In the genomic region with DNA sequence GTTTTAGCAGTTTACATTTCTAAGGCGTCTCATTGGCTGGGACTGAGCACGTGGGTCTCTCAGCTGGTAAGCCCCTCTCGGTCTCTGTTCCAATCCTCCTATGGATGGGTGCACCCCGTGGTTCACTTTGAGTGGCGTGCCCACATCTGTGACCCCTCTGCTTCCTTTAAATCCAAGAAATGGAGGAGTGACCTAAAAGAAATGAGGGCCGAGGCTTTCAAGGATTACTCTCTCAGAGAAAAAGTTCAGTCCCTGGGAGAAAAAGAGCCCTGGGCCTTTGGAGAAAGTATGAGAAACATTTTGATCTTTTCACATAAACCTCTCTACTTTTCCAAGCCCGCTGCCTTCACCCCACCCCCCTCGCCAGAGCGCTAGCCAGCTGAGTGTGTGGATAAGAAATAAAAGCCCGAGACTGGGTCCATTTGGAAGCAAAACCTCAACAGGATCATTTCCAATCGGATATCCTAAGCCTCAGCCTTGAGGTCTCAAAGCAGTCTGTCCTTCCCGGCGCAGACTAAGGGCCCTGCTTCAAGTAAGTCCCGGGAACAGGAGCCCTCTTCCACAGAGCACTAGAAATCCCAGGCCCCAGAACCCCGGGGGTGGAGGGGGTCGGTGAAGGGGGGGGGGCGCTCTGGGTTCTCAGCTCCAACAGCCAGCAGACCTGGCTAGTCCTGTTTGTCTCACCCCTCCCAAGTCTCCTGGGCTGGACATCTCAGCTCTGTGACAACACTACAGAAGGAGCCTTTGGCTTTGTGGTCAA, we compare ENCODE assay signal across 8 mouse cellular contexts. TPM values are rescaled to one million over a fixed set of nuclear protein-coding genes. Genes with fewer than 3 reads are reported as not detected.
A peak's percentile ranks its signal among the peaks of the same experiment; 100 is the strongest.
DNase-seq lines count a peak whose midpoint lies in the region; ATAC-seq and TF ChIP-seq lines count a peak whose summit lies in the region.

No protein-coding gene starts in this region.

- H3K27me3 ChIP-seq in forebrain, embryonic 14.5 days (replicated peaks; ENCODE audit: control insufficient read depth, insufficient read depth, low read length) = 0 out of 2 replicates have a peak, but pooled peaks cover 2% of the 10 kb centered on the region
- H3K27me3 ChIP-seq in limb, embryonic 15.5 days = no peaks in the 10 kb centered on the region
- peaks cover 3% of the 10 kb centered on the region; the same call in 1 of the 2 replicates for H3K27me3 ChIP-seq in midbrain, embryonic 16.5 days (ENCODE audit: control insufficient read depth, insufficient read depth, low read depth, low read length)

- H3K4me1 ChIP-seq in forebrain, embryonic 14.5 days (ENCODE audit: control insufficient read depth, insufficient read depth, low read length) = peaks cover 23% of the 10 kb centered on the region
- H3K4me1 ChIP-seq in limb, embryonic 15.5 days = peaks cover 60% of the 10 kb centered on the region
- H3K4me1 ChIP-seq in midbrain, embryonic 16.5 days (ENCODE audit: control insufficient read depth, insufficient read depth, low read length) = peaks cover 33% of the 10 kb centered on the region

- H3K9ac ChIP-seq in forebrain, embryonic 14.5 days (ENCODE audit: low read length) = peak overlapping the region; percentile 47
- H3K9ac ChIP-seq in limb, embryonic 15.5 days = 0 out of 2 replicates have a peak overlapping the region, but pooled peaks have one; percentile 20
- H3K9ac ChIP-seq in midbrain, embryonic 16.5 days (ENCODE audit: low read depth, low read length) = peak overlapping the region; percentile 48; the same call in 1 of the 2 replicates

- no peaks in the 10 kb centered on the region for H3K36me3 ChIP-seq in forebrain, embryonic 14.5 days (ENCODE audit: control insufficient read depth, insufficient read depth, low read length)
- no peaks in the 10 kb centered on the region for H3K36me3 ChIP-seq in limb, embryonic 15.5 days
- H3K36me3 ChIP-seq in midbrain, embryonic 16.5 days (ENCODE audit: control insufficient read depth, insufficient read depth, low read length) = no peaks in the 10 kb centered on the region

- peak overlapping the region; percentile 59 for H3K4me2 ChIP-seq in forebrain, embryonic 14.5 days (ENCODE audit: low read length)
- H3K4me2 ChIP-seq in limb, embryonic 15.5 days = peak overlapping the region; percentile 60
- H3K4me2 ChIP-seq in midbrain, embryonic 16.5 days (ENCODE audit: low read length) = peak overlapping the region; percentile 58

- no peak for DNase-seq in layer of hippocampus, adult 2 months (ENCODE audit: low spot score in 2 of 2)
- no peak for DNase-seq in layer of hippocampus, postnatal 25 days (ENCODE audit: extremely low spot score in 1 of 2, low spot score in 1 of 2)
- peak; percentile 84 for DNase-seq in forebrain, embryonic 14.5 days (ENCODE audit: low spot score)
- DNase-seq in heart, postnatal 4 days = peak; percentile 62
- DNase-seq in frontal cortex, postnatal 25 days (ENCODE audit: low spot score in 2 of 2) = no peak
- DNase-seq in T-cell, adult 2 months (ENCODE audit: low spot score) = no peak

- no peaks in the 10 kb centered on the region for H3K9me3 ChIP-seq in forebrain, embryonic 14.5 days (replicated peaks; ENCODE audit: control insufficient read depth, low read length)
- H3K9me3 ChIP-seq in limb, embryonic 15.5 days = no peaks in the 10 kb centered on the region
- H3K9me3 ChIP-seq in midbrain, embryonic 16.5 days (replicated peaks; ENCODE audit: control insufficient read depth, low read length, poor library complexity, severe bottlenecking) = no peaks in the 10 kb centered on the region

- peak overlapping the region; percentile 74 for H3K27ac ChIP-seq in layer of hippocampus, adult 2 months
- peak overlapping the region; percentile 70; the same call in 1 of the 2 replicates for H3K27ac ChIP-seq in forebrain, embryonic 14.5 days (ENCODE audit: low read depth, low read length)
- peak overlapping the region; percentile 94 for H3K27ac ChIP-seq in limb, embryonic 15.5 days
- H3K27ac ChIP-seq in midbrain, embryonic 16.5 days (ENCODE audit: low read length) = peak overlapping the region; percentile 71

- H3K4me3 ChIP-seq in layer of hippocampus, adult 2 months = peak overlapping the region; percentile 41
- H3K4me3 ChIP-seq in forebrain, embryonic 14.5 days (ENCODE audit: low read depth, low read length) = peak overlapping the region; percentile 25
- peak overlapping the region; percentile 34 for H3K4me3 ChIP-seq in limb, embryonic 15.5 days
- peak overlapping the region; percentile 18 for H3K4me3 ChIP-seq in midbrain, embryonic 16.5 days (ENCODE audit: low read depth, low read length)

- WGBS in forebrain, embryonic 14.5 days = under 1% methylated on average over 17 of the region's 17 CpGs
- WGBS in limb, embryonic 15.5 days = 3% methylated on average over 17 of the region's 17 CpGs
- WGBS in midbrain, embryonic 16.5 days = 3% methylated on average over 17 of the region's 17 CpGs

- ATAC-seq in forebrain, embryonic 14.5 days = peak; percentile 97
- peak; percentile 82 for ATAC-seq in limb, embryonic 15.5 days (ENCODE audit: insufficient number of reproducible peaks, low FRiP score, low TSS enrichment, low read depth)
- ATAC-seq in midbrain, embryonic 16.5 days = peak; percentile 86

- TF ChIP-seq CTCF in layer of hippocampus, adult 2 months (conservative IDR thresholded peaks at IDR 0.05) = no peak

RNA-seq across cellular contexts. Expression of a gene that starts 28.9 kb away (rescaled TPM):
- 10 to 100 TPM; 31.1 to 32.7 TPM for total RNA-seq in layer of hippocampus, adult 2 months (2021)
- 10 to 100 TPM; 24.6 to 29.6 TPM for total RNA-seq in layer of hippocampus, postnatal 25 days (2021)
- polyA plus RNA-seq in forebrain, embryonic 14.5 days (2014; fragmentation: Nextera tagmentation; extraction: Ambion mirVana) = 7.8 and 9.4 TPM in 2 replicates
- 1 to 10 TPM; 5.8 to 6.3 TPM for total RNA-seq in heart, postnatal 4 days (2021)
- polyA plus RNA-seq in limb, embryonic 15.5 days (2015; fragmentation: Nextera tagmentation; extraction: Ambion mirVana) = 15.8 and 20.3 TPM in 2 replicates
- 9.3 and 11.3 TPM in 2 replicates for polyA plus RNA-seq in midbrain, embryonic 16.5 days (2015; fragmentation: Nextera tagmentation; extraction: Ambion mirVana)

Comparison
In these comparisons a context has a peak if more than half of its experiments do, and no peak if none do; other contexts are left out.
1. DNase-seq: peak in forebrain, embryonic 14.5 days (single experiment) and heart, postnatal 4 days (single experiment); none in layer of hippocampus, adult 2 months (0 of 2), layer of hippocampus, postnatal 25 days (0 of 2), frontal cortex, postnatal 25 days (0 of 2) and T-cell, adult 2 months (single experiment).
2. Peak in every context shown above with its lines, with median percentiles within 50 percentile points of each other: H3K27ac ChIP-seq, H3K4me3 ChIP-seq, ATAC-seq, H3K4me2 ChIP-seq and H3K9ac ChIP-seq.